11 mouse cellular contexts compared by ENCODE assay signal in the genomic region with DNA sequence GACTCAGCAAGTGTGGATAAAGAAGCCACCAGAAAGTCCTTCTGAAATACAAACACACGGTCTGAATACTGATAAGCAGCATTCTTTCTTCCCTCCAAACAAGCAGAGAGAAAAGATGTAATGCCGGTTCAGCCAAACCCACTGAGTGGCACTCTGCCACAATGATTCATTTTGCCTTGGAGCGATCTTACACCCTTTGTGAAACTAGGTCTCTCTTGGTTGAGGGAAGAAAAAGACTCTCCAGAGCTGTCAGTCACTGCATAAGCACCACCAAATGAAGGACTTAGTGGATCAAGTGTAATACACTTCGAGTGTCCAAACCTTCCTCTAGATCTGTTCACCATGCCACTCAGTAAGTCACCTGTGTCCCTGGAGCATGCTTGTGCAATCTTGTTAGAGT. TPM values are rescaled to one million over a fixed set of nuclear protein-coding genes. Genes with fewer than 3 reads are reported as not detected.
A peak's percentile ranks its signal among the peaks of the same experiment; 100 is the strongest.
DNase-seq lines count a peak whose midpoint lies in the region; ATAC-seq lines count a peak whose summit lies in the region.
"Had no signal": no experiment of that assay in that cellular context is flagged by ENCODE, and none has a peak within 500 bp of the region (broad histone marks: within the 10 kb centered on the region; RNA-seq: fewer than 3 reads in every experiment).

No protein-coding gene starts in this region.

- no peaks in the 10 kb centered on the region for H3K4me1 ChIP-seq in heart, embryonic 10.5 days
- 0 out of 2 replicates have a peak, but pooled peaks cover 7% of the 10 kb centered on the region for H3K4me1 ChIP-seq in hindbrain, embryonic 12.5 days
- H3K4me1 ChIP-seq: kidney, embryonic 15.5 days had no signal

- 53% methylated on average over 4 of the region's 4 CpGs for WGBS in heart, embryonic 10.5 days
- WGBS in hindbrain, embryonic 12.5 days, result 83% methylated on average over 4 of the region's 4 CpGs

- H3K9ac ChIP-seq in hindbrain, embryonic 12.5 days, result no peak overlapping the region
- H3K9ac ChIP-seq: kidney, embryonic 15.5 days; lung, embryonic 14.5 days had no signal

- no peak overlapping the region for H3K4me3 ChIP-seq in heart, embryonic 10.5 days
- H3K4me3 ChIP-seq in hindbrain, embryonic 12.5 days, result no peak overlapping the region
- H3K4me3 ChIP-seq: kidney, embryonic 15.5 days had no signal

- peak; percentile 76 for DNase-seq in heart, adult 11 months
- no peak for DNase-seq in heart, embryonic 10.5 days (ENCODE audit: low spot score)
- peak; percentile 45 for DNase-seq in urinary bladder, postnatal 25 days (ENCODE audit: low spot score)
- DNase-seq in urinary bladder, postnatal 10 days (ENCODE audit: low spot score), result no peak
- DNase-seq in left cerebral cortex, adult 11 months (ENCODE audit: low spot score), result peak; percentile 11
- DNase-seq in liver, result no peak
- no peak for DNase-seq in spleen, postnatal 4 days (ENCODE audit: low spot score in 2 of 2)
- DNase-seq: gastrocnemius, postnatal 36 days; lung, embryonic 14.5 days had no signal

- no peaks in the 10 kb centered on the region for H3K27me3 ChIP-seq in heart, embryonic 10.5 days (ENCODE audit: insufficient read depth, poor library complexity, severe bottlenecking)
- no peaks in the 10 kb centered on the region for H3K27me3 ChIP-seq in hindbrain, embryonic 12.5 days
- H3K27me3 ChIP-seq: kidney, embryonic 15.5 days had no signal

- no peaks in the 10 kb centered on the region for H3K9me3 ChIP-seq in heart, embryonic 10.5 days
- H3K9me3 ChIP-seq in hindbrain, embryonic 12.5 days (replicated peaks), result no peaks in the 10 kb centered on the region
- H3K9me3 ChIP-seq: kidney, embryonic 15.5 days had no signal

- no peak overlapping the region for H3K27ac ChIP-seq in heart, embryonic 10.5 days
- no peak overlapping the region for H3K27ac ChIP-seq in hindbrain, embryonic 12.5 days
- H3K27ac ChIP-seq: kidney, embryonic 15.5 days had no signal

- no peak for ATAC-seq in hindbrain, embryonic 12.5 days (ENCODE audit: low FRiP score)

- H3K36me3 ChIP-seq in heart, embryonic 10.5 days, result no peaks in the 10 kb centered on the region
- peaks cover 9% of the 10 kb centered on the region for H3K36me3 ChIP-seq in hindbrain, embryonic 12.5 days

- no peak overlapping the region for H3K4me2 ChIP-seq in hindbrain, embryonic 12.5 days (replicated peaks)
- H3K4me2 ChIP-seq: kidney, embryonic 15.5 days; lung, embryonic 14.5 days had no signal

RNA-seq across cellular contexts. Expression of a gene that starts 34.1 kb away (rescaled TPM):
- 4.1 and 5.1 TPM in 2 replicates for polyA plus RNA-seq in heart, embryonic 10.5 days (2016; fragmentation: Nextera tagmentation; extraction: Ambion mirVana)
- 0.73 and 0.75 TPM in 2 replicates for polyA plus RNA-seq in hindbrain, embryonic 12.5 days (2016; fragmentation: Nextera tagmentation; extraction: Ambion mirVana)

RNA-seq across cellular contexts. Expression of a gene that starts 39.8 kb away (rescaled TPM):
- polyA plus RNA-seq in heart, embryonic 10.5 days (2016; fragmentation: Nextera tagmentation; extraction: Ambion mirVana), result 28.9 and 29.1 TPM in 2 replicates
- polyA plus RNA-seq in hindbrain, embryonic 12.5 days (2016; fragmentation: Nextera tagmentation; extraction: Ambion mirVana), result 30.5 and 31.8 TPM in 2 replicates

Comparison
In these comparisons a context has a peak if more than half of its experiments do, and no peak if none do; other contexts are left out.
1. DNase-seq: peak in heart, adult 11 months (single experiment), urinary bladder, postnatal 25 days (single experiment) and left cerebral cortex, adult 11 months (single experiment); none in heart, embryonic 10.5 days (single experiment), urinary bladder, postnatal 10 days (single experiment), liver (single experiment) and spleen, postnatal 4 days (0 of 2).